16 mouse cellular contexts compared by ENCODE assay signal in the genomic region with DNA sequence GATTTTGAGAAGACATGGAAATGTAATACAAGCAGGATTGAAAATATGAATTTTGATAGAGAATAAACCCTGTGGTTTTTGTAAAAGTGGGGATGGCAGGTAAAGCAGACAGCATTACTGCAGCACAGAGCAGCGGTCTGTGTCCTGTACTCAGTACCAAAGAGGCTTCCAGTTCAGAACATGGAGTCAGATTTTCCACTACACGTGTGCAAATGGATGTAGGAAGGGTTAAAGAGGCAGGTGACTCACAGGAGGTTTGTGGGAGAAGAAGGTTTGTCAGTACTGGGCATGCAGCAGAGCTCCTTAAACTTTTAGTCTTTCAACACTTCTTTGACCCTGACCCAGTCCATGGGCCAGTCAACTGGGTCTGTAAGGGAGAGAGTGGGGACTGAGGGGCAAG.
"Had no signal": no experiment of that assay in that cellular context is flagged by ENCODE, and none has a peak within 500 bp of the region (broad histone marks: within the 10 kb centered on the region; RNA-seq: fewer than 3 reads in every experiment).

No protein-coding gene starts in this region.

- H3K36me3 ChIP-seq: neural tube, embryonic 13.5 days; neural tube, embryonic 15.5 days; stomach, embryonic 15.5 days had no signal

- H3K9me3 ChIP-seq: neural tube, embryonic 13.5 days; neural tube, embryonic 15.5 days; stomach, embryonic 15.5 days had no signal

- H3K27ac ChIP-seq: neural tube, embryonic 13.5 days; neural tube, embryonic 15.5 days; stomach, embryonic 15.5 days; stomach, postnatal 0 days had no signal

- H3K4me2 ChIP-seq: neural tube, embryonic 13.5 days; neural tube, embryonic 15.5 days; stomach, embryonic 15.5 days had no signal

- H3K4me1 ChIP-seq: neural tube, embryonic 13.5 days; neural tube, embryonic 15.5 days; stomach, embryonic 15.5 days had no signal

- DNase-seq: retina, postnatal 1 day; right cerebral cortex, adult 18-20 months; right cerebral cortex, postnatal 14 days; right cerebral cortex, postnatal 25 days; right cerebral cortex, postnatal 4 days; spleen, adult 18-20 months; thymus, adult 18-20 months; thymus, adult 2 months; thymus, postnatal 14 days; thymus, postnatal 25 days; thymus, postnatal 36 days; thymus, postnatal 4 days had no signal

- H3K27me3 ChIP-seq: neural tube, embryonic 13.5 days; neural tube, embryonic 15.5 days; stomach, embryonic 15.5 days had no signal

- H3K4me3 ChIP-seq: neural tube, embryonic 13.5 days; neural tube, embryonic 15.5 days; stomach, embryonic 15.5 days had no signal

- H3K9ac ChIP-seq: neural tube, embryonic 13.5 days; neural tube, embryonic 15.5 days; stomach, embryonic 15.5 days had no signal
